Mouse (Mus musculus) cortical plate, adult 2 months (tissue): ENCODE measurements around the gene Rbbp6.

ENCODE experiments used
- CTCF ChIP-seq: fragments of 200-500 bp; IDR thresholded peaks from 2 replicates; pipeline ENCODE4 v1.5.1; 2011; ENCODE audit warnings: mild to moderate bottlenecking, control low read depth, low read length; ENCODE audit not compliant: insufficient read depth; ENCODE audit errors: extremely low read depth
- POLR2A ChIP-seq: fragments of 200-500 bp; IDR thresholded peaks from 2 replicates; pipeline ENCODE4 v1.6.1; 2011; ENCODE audit warnings: mild to moderate bottlenecking, low read length, control low read depth; ENCODE audit not compliant: insufficient read depth; ENCODE audit errors: extremely low read depth

GRCm38 (mm10) chr7:123000796-123001195 is 35.3 kb downstream of the Rbbp6 start:
- no peak for TF ChIP-seq POLR2A
- no peak for TF ChIP-seq CTCF
